Mouse (Mus musculus): ENCODE results near the gene Gps2. TPM values are rescaled to one million over a fixed set of nuclear protein-coding genes. Genes with fewer than 3 reads are reported as not detected.

Gps2 gene
- polyA plus RNA-seq, 1 experiment from 2014 or later: 95.8 TPM

DNA sequence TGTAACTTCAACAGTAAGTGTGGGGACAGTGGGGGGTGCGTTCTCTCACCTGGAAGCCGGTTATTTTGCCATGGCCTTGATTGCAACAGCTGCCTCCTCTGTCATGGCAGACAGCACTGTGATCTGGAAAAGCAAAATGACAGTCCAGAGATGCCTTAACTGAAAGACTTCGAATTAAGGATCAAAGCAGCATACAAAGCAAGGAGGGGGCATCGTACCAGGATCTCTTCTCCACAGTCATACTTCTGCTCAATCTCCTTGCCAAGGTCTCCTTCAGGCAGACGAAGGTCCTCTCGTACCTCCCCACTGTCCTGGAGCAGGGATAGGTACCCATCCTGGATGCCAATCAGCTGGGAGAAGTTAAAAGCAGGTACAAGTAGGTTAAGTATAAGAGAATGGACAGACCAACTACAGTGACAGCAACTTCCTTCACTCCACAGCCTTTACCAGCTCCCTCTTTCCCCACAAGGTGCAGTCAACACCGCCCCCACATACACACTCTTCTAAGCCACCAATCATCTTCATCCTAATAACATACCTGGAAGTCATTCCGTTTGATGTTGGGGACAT lies 3.8 kb downstream of the Gps2 start:
- Histone ChIP-seq H3K36me3 (ENCODE audit: control insufficient read depth, insufficient read depth, low read length) (peaks cover 24% of the 10 kb centered on the region), H3K27me3 (ENCODE audit: control insufficient read depth, insufficient read depth, low read length) (no peaks in the 10 kb centered on the region), H3K4me1 (ENCODE audit: control insufficient read depth, insufficient read depth, low read length) (peaks cover 35% of the 10 kb centered on the region), H3K27ac (ENCODE audit: low read depth, low read length) (no peak overlapping the region), H3K9ac (ENCODE audit: low read length) (no peak overlapping the region), H3K9me3 (ENCODE audit: control insufficient read depth, low read length) (no peaks in the 10 kb centered on the region), H3K4me3 (ENCODE audit: low read depth, low read length) (no peak overlapping the region), H3K4me2 (no peak overlapping the region)
- WGBS: 89% methylated on average over 8 of the region's 8 CpGs
- DNase-seq (ENCODE audit: low spot score, missing footprints) (no peak), ATAC-seq (ENCODE audit: low FRiP score) (no peak)

- H3K4me1 ChIP-seq (ENCODE audit: control insufficient read depth, insufficient read depth, low read length): peaks cover 34% of the 10 kb centered on the region
- no peak overlapping the region for H3K27ac ChIP-seq (ENCODE audit: low read depth, low read length)
- H3K27me3 ChIP-seq (ENCODE audit: control insufficient read depth, insufficient read depth, low read length): no peaks in the 10 kb centered on the region
- ATAC-seq (ENCODE audit: low FRiP score) (no peak), DNase-seq (ENCODE audit: low spot score, missing footprints) (no peak)
- no peak overlapping the region for H3K9ac ChIP-seq (ENCODE audit: low read length)
- 89% methylated on average over 5 of the region's 5 CpGs for WGBS
- no peaks in the 10 kb centered on the region for H3K9me3 ChIP-seq (ENCODE audit: control insufficient read depth, low read length)
- H3K36me3 ChIP-seq (ENCODE audit: control insufficient read depth, insufficient read depth, low read length): peaks cover 21% of the 10 kb centered on the region
- no peak overlapping the region for H3K4me2 ChIP-seq
- H3K4me3 ChIP-seq (ENCODE audit: low read depth, low read length): no peak overlapping the region; the same call in 1 of the 2 replicates
These were observed 4.4 kb downstream of the Gps2 start for GRCm38 (mm10) chr11:69918118-69918517.

DNA sequence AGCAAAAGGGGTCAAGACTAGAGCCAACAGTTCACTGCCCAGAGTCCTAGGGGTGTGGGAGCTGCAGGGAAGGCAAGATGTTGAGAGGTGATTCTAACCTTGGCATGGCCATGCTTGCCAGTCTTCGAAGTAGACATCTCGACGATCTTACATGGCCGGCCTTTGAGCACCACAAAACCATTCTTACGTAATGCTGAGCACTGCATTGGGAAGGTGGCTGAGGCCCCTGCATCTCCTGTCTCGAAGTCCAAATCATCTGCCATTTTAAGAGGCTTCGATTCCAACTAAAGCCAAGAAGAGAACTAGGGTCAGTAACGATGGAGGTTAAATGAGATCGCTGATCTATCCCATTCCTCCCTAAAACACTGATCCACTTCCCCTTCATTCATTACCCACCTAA lies 5.4 kb downstream of the Gps2 start:
- Histone ChIP-seq H3K27ac (ENCODE audit: low read depth, low read length) (no peak overlapping the region), H3K4me2 (peak overlapping the region; percentile 87), H3K36me3 (ENCODE audit: control insufficient read depth, insufficient read depth, low read length) (peaks cover 21% of the 10 kb centered on the region), H3K4me3 (ENCODE audit: low read depth, low read length) (peak overlapping the region; percentile 95; the same call in 1 of the 2 replicates), H3K27me3 (ENCODE audit: control insufficient read depth, insufficient read depth, low read length) (no peaks in the 10 kb centered on the region), H3K4me1 (ENCODE audit: control insufficient read depth, insufficient read depth, low read length) (peaks cover 29% of the 10 kb centered on the region), H3K9ac (ENCODE audit: low read length) (no peak overlapping the region), H3K9me3 (ENCODE audit: control insufficient read depth, low read length) (no peaks in the 10 kb centered on the region)
- DNase-seq (ENCODE audit: low spot score, missing footprints) (no peak), ATAC-seq (ENCODE audit: low FRiP score) (no peak)
- 84% methylated on average over 9 of the region's 9 CpGs for WGBS

- no peak for ATAC-seq (ENCODE audit: low FRiP score)
- peaks cover 25% of the 10 kb centered on the region for H3K4me1 ChIP-seq (ENCODE audit: control insufficient read depth, insufficient read depth, low read length)
- peaks cover 21% of the 10 kb centered on the region for H3K36me3 ChIP-seq (ENCODE audit: control insufficient read depth, insufficient read depth, low read length)
- WGBS: 3% methylated on average over 17 of the region's 17 CpGs
- peak overlapping the region; percentile 87 for H3K4me2 ChIP-seq
- H3K9me3 ChIP-seq (ENCODE audit: control insufficient read depth, low read length): no peaks in the 10 kb centered on the region
- H3K27ac ChIP-seq (ENCODE audit: low read depth, low read length): peak overlapping the region; percentile 88
- peak overlapping the region; percentile 94 for H3K9ac ChIP-seq (ENCODE audit: low read length)
- peak overlapping the region; percentile 95 for H3K4me3 ChIP-seq (ENCODE audit: low read depth, low read length)
- DNase-seq (ENCODE audit: low spot score, missing footprints): peak; percentile 95
- H3K27me3 ChIP-seq (ENCODE audit: control insufficient read depth, insufficient read depth, low read length): no peaks in the 10 kb centered on the region
These were observed 6.1 kb downstream of the Gps2 start for GRCm38 (mm10) chr11:69919661-69920265.

DNA sequence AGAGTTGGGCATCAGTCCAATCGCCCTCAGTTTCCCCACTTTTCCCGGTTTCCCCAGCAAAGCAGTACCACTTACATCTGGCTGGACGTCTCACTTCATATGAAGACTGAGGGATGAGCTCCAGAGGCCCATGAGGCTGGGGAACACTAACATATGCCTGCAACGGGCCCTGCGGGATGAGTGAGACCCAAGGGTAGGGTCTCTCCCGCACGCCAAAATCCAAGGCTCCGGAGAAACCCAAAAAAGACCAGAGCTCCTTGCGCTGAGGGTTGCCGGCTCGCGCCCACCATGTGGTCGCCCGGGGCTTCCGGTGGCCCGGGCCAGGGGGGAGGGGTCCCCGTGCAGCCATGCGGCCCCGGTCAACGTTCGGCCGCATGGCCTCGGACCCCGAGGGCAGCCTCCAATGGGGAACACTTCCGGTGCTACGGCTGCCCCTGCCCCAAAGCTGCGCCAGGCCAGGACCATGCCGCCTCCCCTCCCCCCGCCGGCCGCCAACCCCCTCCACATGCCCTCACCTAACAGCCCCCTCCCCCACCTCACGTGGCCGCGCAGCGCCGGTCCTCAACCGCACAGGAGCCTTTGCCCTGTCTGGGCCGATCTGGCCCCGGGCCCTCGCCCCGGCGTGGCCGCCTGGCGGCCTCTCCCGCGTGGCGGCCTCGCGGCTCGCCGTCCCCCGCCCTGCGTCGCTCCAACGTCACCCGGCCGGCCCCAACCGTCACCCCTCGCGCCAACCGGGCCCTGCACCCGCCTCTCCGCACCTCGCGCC lies 6.8 kb downstream of the Gps2 start:
- WGBS: under 1% methylated on average over 51 of the region's 65 CpGs
- ATAC-seq (ENCODE audit: low FRiP score): peak; percentile 45

GRCm38 (mm10) chr11:69921114-69922011 lies 7.7 kb downstream of the Gps2 start, which contains the start of gene Eif5a:
Eif5a (minus strand) TSS chr11:69921958.
- WGBS: under 1% methylated on average over 78 of the region's 78 CpGs
- no peaks in the 10 kb centered on the region for H3K9me3 ChIP-seq (ENCODE audit: control insufficient read depth, low read length)
- peak; percentile 96 for ATAC-seq (ENCODE audit: low FRiP score)

More for the DNA sequence above, 6.8 kb downstream of the Gps2 start:
- peaks cover 19% of the 10 kb centered on the region for H3K36me3 ChIP-seq (ENCODE audit: control insufficient read depth, insufficient read depth, low read length)
- H3K27me3 ChIP-seq (ENCODE audit: control insufficient read depth, insufficient read depth, low read length): no peaks in the 10 kb centered on the region
- peak; percentile 94 for DNase-seq (ENCODE audit: low spot score, missing footprints)
- H3K4me3 ChIP-seq (ENCODE audit: low read depth, low read length): peak overlapping the region; percentile 95
- H3K9ac ChIP-seq (ENCODE audit: low read length): peak overlapping the region; percentile 94
- peak overlapping the region; percentile 87 for H3K4me2 ChIP-seq
- H3K27ac ChIP-seq (ENCODE audit: low read depth, low read length): peak overlapping the region; percentile 88
- no peaks in the 10 kb centered on the region for H3K9me3 ChIP-seq (ENCODE audit: control insufficient read depth, low read length)
- H3K4me1 ChIP-seq (ENCODE audit: control insufficient read depth, insufficient read depth, low read length): peaks cover 19% of the 10 kb centered on the region

DNA sequence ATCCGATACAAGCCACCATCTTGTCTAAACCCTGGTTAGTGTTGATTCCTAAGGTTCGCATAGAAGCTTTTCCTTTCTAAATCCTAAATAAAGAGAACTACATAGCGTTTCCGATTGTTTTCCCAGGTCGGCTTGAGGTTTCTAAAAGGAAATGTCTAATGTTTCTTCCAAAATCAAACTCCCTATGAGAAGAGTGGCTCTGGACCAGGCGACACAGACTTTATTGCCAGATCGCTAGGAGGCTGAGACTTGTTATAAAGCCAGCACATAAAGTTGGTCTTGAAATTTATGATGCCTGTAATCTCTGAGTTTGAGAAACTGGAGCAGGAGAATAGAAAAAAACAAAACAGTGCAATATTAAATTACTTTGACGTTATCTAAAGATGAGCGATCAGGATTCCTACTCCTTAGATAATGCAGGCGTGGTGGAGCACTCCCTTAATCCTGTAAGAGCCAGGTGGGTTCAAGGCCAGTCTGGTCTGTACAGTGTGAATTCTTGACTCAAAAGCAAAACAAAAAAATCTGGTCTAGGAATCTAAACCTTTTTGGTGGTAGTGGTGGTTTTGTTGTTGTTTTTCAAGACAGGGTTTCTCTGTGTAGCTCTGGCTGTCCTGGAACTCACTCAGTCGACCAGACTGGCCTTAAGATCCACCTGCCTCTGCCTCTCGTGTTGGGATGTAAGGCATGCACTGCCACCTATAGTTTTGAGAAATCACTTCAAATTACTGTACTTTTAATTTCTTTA lies 8.5 kb downstream of the Gps2 start:
- DNase-seq (ENCODE audit: low spot score, missing footprints): no peak
- H3K4me2 ChIP-seq: peak overlapping the region; percentile 51
- peaks cover 11% of the 10 kb centered on the region for H3K36me3 ChIP-seq (ENCODE audit: control insufficient read depth, insufficient read depth, low read length)
- H3K4me1 ChIP-seq (ENCODE audit: control insufficient read depth, insufficient read depth, low read length): peaks cover 14% of the 10 kb centered on the region
- peak overlapping the region; percentile 74 for H3K9ac ChIP-seq (ENCODE audit: low read length)
- no peaks in the 10 kb centered on the region for H3K27me3 ChIP-seq (ENCODE audit: control insufficient read depth, insufficient read depth, low read length)
- peak overlapping the region; percentile 92 for H3K27ac ChIP-seq (ENCODE audit: low read depth, low read length)
- no peak for ATAC-seq (ENCODE audit: low FRiP score)
- WGBS: 5% methylated on average over 12 of the region's 12 CpGs
- no peaks in the 10 kb centered on the region for H3K9me3 ChIP-seq (ENCODE audit: control insufficient read depth, low read length)
- peak overlapping the region; percentile 95 for H3K4me3 ChIP-seq (ENCODE audit: low read depth, low read length)

More at GRCm38 (mm10) chr11:69921114-69922011, 7.7 kb downstream of the Gps2 start, which contains the start of gene Eif5a:
- peak within 1 kb of the TSS; percentile 95 for H3K4me3 ChIP-seq (ENCODE audit: low read depth, low read length)
- H3K36me3 ChIP-seq (ENCODE audit: control insufficient read depth, insufficient read depth, low read length): peaks cover 14% of the 10 kb centered on the region
- peaks cover 14% of the 10 kb centered on the region for H3K4me1 ChIP-seq (ENCODE audit: control insufficient read depth, insufficient read depth, low read length)
- peak within 1 kb of the TSS; percentile 87 for H3K4me2 ChIP-seq
- peak within 1 kb of the TSS; percentile 92 for H3K27ac ChIP-seq (ENCODE audit: low read depth, low read length)
- DNase-seq (ENCODE audit: low spot score, missing footprints): peak; percentile 100
- peak within 1 kb of the TSS; percentile 94 for H3K9ac ChIP-seq (ENCODE audit: low read length)
- no peaks in the 10 kb centered on the region for H3K27me3 ChIP-seq (ENCODE audit: control insufficient read depth, insufficient read depth, low read length)

GRCm38 (mm10) chr11:69922796-69923195 lies 9.1 kb downstream of the Gps2 start:
- H3K4me2 ChIP-seq: peak overlapping the region; percentile 51; the same call in 1 of the 2 replicates
- H3K27me3 ChIP-seq (ENCODE audit: control insufficient read depth, insufficient read depth, low read length): no peaks in the 10 kb centered on the region
- H3K27ac ChIP-seq (ENCODE audit: low read depth, low read length): no peak overlapping the region
- H3K9ac ChIP-seq (ENCODE audit: low read length): 0 out of 2 replicates have a peak overlapping the region, but pooled peaks have one; percentile 4
- H3K4me3 ChIP-seq (ENCODE audit: low read depth, low read length): no peak overlapping the region
- peaks cover 6% of the 10 kb centered on the region for H3K36me3 ChIP-seq (ENCODE audit: control insufficient read depth, insufficient read depth, low read length)
- no peak for ATAC-seq (ENCODE audit: low FRiP score)
- H3K4me1 ChIP-seq (ENCODE audit: control insufficient read depth, insufficient read depth, low read length): peaks cover 14% of the 10 kb centered on the region
- 68% methylated on average over 3 of the region's 3 CpGs for WGBS
- DNase-seq (ENCODE audit: low spot score, missing footprints): no peak
- no peaks in the 10 kb centered on the region for H3K9me3 ChIP-seq (ENCODE audit: control insufficient read depth, low read length)

Data from midbrain, embryonic 11.5 days (tissue).